Mouse (Mus musculus): ENCODE data around the gene Dpep2nb. TPM values are rescaled to one million over a fixed set of nuclear protein-coding genes. Genes with fewer than 3 reads are reported as not detected.
"Not testable (repeated sequence)": the region's sequence is repeated elsewhere in the genome, so short reads cannot be mapped to it uniquely, and the experiment has no call there.

Gene Dpep2nb
- polyA plus RNA-seq, 1 experiment = not detected

DNA sequence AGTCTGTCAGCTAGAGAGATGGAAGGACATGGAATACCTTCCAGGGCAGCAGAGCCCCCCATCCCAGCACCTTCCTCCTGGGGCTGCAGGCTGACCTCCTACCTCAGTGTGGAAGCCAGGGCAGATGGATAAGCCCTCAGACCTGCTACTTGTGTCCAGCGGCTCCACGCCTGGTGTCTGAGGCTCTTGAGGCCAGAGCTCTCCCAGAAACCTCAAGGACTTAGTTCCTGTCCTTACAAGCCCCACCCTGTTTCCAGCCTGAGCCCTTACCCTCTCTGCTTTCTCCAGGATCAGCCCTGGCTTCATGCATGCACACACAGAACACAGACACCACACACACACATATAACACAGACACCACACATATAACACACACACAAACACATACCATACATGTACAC, 14.2 kb downstream of the Dpep2nb start:
- H3K4me1 ChIP-seq (ENCODE audit: control insufficient read depth, insufficient read depth, low read length) = no peaks in the 10 kb centered on the region
- no peak overlapping the region for H3K27ac ChIP-seq (ENCODE audit: insufficient read depth, low read length)
- no peak overlapping the region for H3K4me3 ChIP-seq (ENCODE audit: insufficient read depth, low read length)
- TF ChIP-seq POLR2A (IDR thresholded peaks at IDR 0.05; ENCODE audit: low read depth, low read length) (no peak), CTCF (IDR thresholded peaks at IDR 0.05; ENCODE audit: borderline replicate concordance, insufficient read depth, low read length) (no peak)

DNA sequence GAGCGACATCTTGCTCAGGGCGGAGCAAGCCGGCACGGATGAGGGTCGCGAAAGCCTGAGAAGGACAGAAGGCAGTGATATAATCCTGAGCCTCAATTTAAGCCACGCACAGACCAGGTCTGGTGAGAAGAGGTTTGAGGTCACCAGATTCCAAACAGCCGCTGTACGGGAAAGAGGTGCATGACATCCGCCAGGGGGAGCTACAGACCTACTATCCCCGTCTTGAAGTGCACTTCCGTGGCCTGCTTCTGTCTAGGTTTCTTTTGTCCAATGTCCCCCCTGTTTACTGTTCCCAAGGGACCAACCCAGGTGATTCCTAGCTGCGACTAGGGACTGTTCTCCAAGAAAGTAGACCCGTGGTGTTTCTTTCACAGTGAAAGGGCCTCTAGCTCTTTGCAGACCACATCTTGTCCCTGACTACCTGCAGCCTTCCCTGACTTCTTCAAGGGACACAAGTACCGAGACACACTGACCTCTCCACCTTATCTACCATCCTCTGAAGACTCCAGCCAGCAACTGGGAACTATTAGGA, 14.9 kb downstream of the Dpep2nb start, which contains the start of gene Dus2:
Gene Dus2, plus strand, starts transcription at position 482 of the 532 bp plus-strand sequence.
- no peak within 1 kb of the TSS for H3K4me3 ChIP-seq (ENCODE audit: insufficient read depth, low read length)
- H3K4me1 ChIP-seq (ENCODE audit: control insufficient read depth, insufficient read depth, low read length) = no peaks in the 10 kb centered on the region
- TF ChIP-seq POLR2A (IDR thresholded peaks at IDR 0.05; ENCODE audit: low read depth, low read length) (no peak), CTCF (IDR thresholded peaks at IDR 0.05; ENCODE audit: borderline replicate concordance, insufficient read depth, low read length) (peak; percentile 78; the same call in 1 of the 2 replicates)
- no peak within 1 kb of the TSS for H3K27ac ChIP-seq (ENCODE audit: insufficient read depth, low read length)

GRCm38 (mm10) chr8:105988546-105988945, 17.2 kb downstream of the Dpep2nb start:
- TF ChIP-seq POLR2A (IDR thresholded peaks at IDR 0.05; ENCODE audit: low read depth, low read length) = no peak
- TF ChIP-seq CTCF (IDR thresholded peaks at IDR 0.05; ENCODE audit: borderline replicate concordance, insufficient read depth, low read length) = no peak
- Histone ChIP-seq H3K27ac (ENCODE audit: insufficient read depth, low read length) (no peak overlapping the region), H3K4me1 (ENCODE audit: control insufficient read depth, insufficient read depth, low read length) (no peaks in the 10 kb centered on the region), H3K4me3 (ENCODE audit: insufficient read depth, low read length) (no peak overlapping the region)

DNA sequence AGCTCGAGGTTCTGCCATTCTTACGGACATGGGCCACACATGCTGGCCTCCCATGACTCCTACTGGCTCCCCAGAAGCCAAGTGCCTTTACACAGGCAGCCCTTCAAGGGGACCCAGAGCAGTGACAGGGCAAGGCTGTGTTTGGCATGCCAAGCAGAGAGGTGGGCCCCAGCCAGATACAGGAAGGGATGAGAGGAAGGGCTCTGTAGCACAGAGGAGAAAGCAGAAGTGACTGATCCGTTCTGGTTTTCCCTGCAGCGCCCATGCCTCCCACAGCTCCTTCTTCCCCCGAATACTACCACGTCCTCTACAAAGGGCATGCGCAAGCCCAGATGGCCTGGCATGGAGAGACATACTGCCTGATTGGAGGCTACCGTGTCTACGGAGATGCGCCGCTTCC, 22.4 kb downstream of the Dpep2nb start:
- H3K4me1 ChIP-seq (ENCODE audit: control insufficient read depth, insufficient read depth, low read length); H3K4me3 ChIP-seq (ENCODE audit: insufficient read depth, low read length); H3K27ac ChIP-seq (ENCODE audit: insufficient read depth, low read length): not testable (repeated sequence)

DNA sequence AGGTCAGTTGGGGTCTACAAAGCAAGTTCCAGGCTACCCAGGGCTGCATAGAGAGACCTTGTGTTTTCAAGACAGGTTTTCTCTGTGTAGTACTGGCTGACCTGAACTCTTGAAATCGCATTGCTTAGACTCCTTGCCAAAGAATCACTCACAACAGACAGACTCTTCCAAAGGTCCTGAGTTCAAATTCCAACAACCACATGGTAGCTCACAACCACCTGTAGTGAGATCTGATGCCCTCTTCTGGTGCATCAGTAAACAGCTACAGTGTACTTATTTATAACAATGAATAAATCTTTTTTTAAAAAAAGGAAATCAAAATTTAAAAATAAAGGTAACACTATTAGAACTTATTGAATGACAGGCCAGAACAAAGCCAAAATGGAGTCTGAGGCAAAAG, 24.6 kb downstream of the Dpep2nb start:
- Histone ChIP-seq H3K4me1 (ENCODE audit: control insufficient read depth, insufficient read depth, low read length) (no peaks in the 10 kb centered on the region), H3K4me3 (ENCODE audit: insufficient read depth, low read length) (no peak overlapping the region), H3K27ac (ENCODE audit: insufficient read depth, low read length) (no peak overlapping the region)
- TF ChIP-seq CTCF (IDR thresholded peaks at IDR 0.05; ENCODE audit: borderline replicate concordance, insufficient read depth, low read length) (no peak), POLR2A (IDR thresholded peaks at IDR 0.05; ENCODE audit: low read depth, low read length) (no peak)

- no peak for TF ChIP-seq CTCF (IDR thresholded peaks at IDR 0.05; ENCODE audit: borderline replicate concordance, insufficient read depth, low read length)
- TF ChIP-seq POLR2A (IDR thresholded peaks at IDR 0.05; ENCODE audit: low read depth, low read length) = no peak
- Histone ChIP-seq H3K4me3 (ENCODE audit: insufficient read depth, low read length) (no peak within 1 kb of the TSS), H3K27ac (ENCODE audit: insufficient read depth, low read length) (no peak within 1 kb of the TSS), H3K4me1 (ENCODE audit: control insufficient read depth, insufficient read depth, low read length) (no peaks in the 10 kb centered on the region)
Measured at GRCm38 (mm10) chr8:105979325-105979724, 26.4 kb downstream of the Dpep2nb start, which contains the start of gene Dpep3. Dpep3 (minus strand) TSS chr8:105979429.

- Histone ChIP-seq H3K27ac (ENCODE audit: insufficient read depth, low read length) (no peak overlapping the region), H3K4me3 (ENCODE audit: insufficient read depth, low read length) (no peak overlapping the region), H3K4me1 (ENCODE audit: control insufficient read depth, insufficient read depth, low read length) (no peaks in the 10 kb centered on the region)
- no peak for TF ChIP-seq POLR2A (IDR thresholded peaks at IDR 0.05; ENCODE audit: low read depth, low read length)
Measured at GRCm38 (mm10) chr8:105975363-105975762, 30.4 kb downstream of the Dpep2nb start.

DNA sequence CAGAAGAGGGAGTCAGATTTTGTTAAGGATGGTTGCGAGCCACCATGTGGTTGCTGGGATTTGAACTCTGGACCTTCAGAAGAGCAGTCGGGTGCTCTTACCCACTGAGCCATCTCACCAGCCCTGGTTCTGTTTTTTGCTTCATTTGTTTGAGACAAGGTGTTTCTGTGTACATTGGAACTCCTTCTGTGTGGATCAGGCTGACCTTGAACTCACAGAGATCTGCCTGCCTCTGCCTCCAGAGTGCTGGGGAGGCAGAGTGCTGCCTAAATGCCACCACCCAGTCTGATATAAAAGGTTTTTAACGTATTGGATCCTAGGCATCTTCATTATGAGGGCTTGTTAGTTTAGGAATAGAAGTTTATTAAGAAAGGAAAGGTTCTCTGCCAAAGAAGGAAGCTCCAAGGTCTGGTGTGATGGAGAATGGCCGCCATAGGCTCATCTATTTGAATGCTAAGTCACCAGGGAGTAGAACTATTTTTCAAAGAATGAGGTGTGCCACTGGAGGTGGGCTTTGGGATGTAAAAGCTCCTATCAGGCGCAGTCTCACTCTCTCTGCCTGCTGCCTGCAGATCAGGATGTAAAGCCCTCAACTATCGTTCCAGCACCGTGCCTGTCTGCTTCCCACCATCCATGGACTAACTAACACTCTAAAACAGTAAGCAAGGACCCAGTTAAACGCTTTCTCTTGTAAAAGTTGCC, 34.6 kb downstream of the Dpep2nb start:
- Histone ChIP-seq H3K27ac (ENCODE audit: insufficient read depth, low read length) (no peak overlapping the region), H3K4me1 (ENCODE audit: control insufficient read depth, insufficient read depth, low read length) (no peaks in the 10 kb centered on the region), H3K4me3 (ENCODE audit: insufficient read depth, low read length) (no peak overlapping the region)
- no peak for TF ChIP-seq CTCF (IDR thresholded peaks at IDR 0.05; ENCODE audit: borderline replicate concordance, insufficient read depth, low read length)
- no peak for TF ChIP-seq POLR2A (IDR thresholded peaks at IDR 0.05; ENCODE audit: low read depth, low read length)

DNA sequence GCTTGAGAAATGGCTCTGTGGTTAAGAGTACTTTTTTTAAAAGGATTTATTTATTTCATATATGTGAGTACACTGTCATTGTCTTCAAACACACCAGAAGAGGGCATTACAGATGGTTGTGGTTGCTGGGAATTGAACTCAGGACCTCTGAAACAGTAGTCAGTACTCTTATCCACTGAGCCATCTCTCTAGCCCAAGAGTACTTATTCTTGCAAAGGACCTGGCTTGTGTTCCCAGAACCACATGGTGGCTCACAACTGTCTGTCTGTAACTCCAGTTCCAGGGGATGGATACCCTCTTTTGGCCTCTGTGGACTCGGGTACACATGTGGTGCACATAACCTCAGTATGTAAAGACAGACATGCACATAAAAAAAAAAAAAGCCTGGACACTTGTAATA, 36.4 kb downstream of the Dpep2nb start:
- Histone ChIP-seq H3K4me3 (ENCODE audit: insufficient read depth, low read length) (no peak overlapping the region), H3K4me1 (ENCODE audit: control insufficient read depth, insufficient read depth, low read length) (no peaks in the 10 kb centered on the region; the same call in 1 of the 2 replicates), H3K27ac (ENCODE audit: insufficient read depth, low read length) (no peak overlapping the region)
- no peak for TF ChIP-seq CTCF (IDR thresholded peaks at IDR 0.05; ENCODE audit: borderline replicate concordance, insufficient read depth, low read length)
- no peak for TF ChIP-seq POLR2A (IDR thresholded peaks at IDR 0.05; ENCODE audit: low read depth, low read length)

GRCm38 (mm10) chr8:105966692-105967311, 39.0 kb downstream of the Dpep2nb start:
- no peak for TF ChIP-seq CTCF (IDR thresholded peaks at IDR 0.05; ENCODE audit: borderline replicate concordance, insufficient read depth, low read length)
- no peak for TF ChIP-seq POLR2A (IDR thresholded peaks at IDR 0.05; ENCODE audit: low read depth, low read length)
- Histone ChIP-seq H3K4me1 (ENCODE audit: control insufficient read depth, insufficient read depth, low read length) (peaks cover 3% of the 10 kb centered on the region; the same call in 1 of the 2 replicates), H3K27ac (ENCODE audit: insufficient read depth, low read length) (no peak overlapping the region), H3K4me3 (ENCODE audit: insufficient read depth, low read length) (peak overlapping the region; percentile 36)

All from embryonic fibroblast, embryonic 13.5 days (primary cell).